In the genomic region with DNA sequence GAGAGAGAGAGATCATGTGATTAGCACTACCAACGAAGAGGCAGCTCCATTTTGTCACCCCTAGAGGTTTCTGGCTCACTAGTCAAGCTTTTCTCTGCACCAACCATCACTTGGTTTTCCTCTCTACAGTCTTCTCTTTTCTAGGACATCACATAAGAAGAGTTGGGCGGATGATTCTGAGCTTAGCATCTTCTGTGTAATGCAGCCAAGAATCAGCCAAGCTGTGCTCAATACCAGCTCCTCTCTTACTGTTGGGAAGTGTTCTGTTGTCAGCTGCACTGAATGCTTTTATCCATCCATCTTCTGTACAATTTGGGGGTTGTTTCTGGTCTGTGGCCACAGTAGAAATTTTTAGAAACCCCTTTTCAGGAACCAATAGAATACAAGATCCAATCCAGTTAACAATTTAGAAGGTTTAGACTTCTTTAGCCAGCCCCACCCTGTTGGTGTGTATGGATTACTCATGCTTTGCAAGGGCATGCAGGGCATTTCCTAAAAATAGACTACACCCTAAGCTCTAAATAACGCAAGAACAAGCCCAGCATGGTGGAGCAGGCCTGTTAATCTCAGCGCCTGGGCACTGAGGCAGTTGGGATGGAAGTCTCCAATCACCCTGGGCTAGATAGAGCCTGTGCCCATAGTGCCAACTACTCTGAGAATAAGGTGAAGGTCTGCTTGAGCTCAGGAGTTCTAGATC, we compare ENCODE assay signal across 25 mouse cellular contexts. TPM values are rescaled to one million over a fixed set of nuclear protein-coding genes. Genes with fewer than 3 reads are reported as not detected.
DNase-seq lines count a peak whose midpoint lies in the region; ATAC-seq and TF ChIP-seq lines count a peak whose summit lies in the region.
"Had no signal": no experiment of that assay in that cellular context is flagged by ENCODE, and none has a peak within 500 bp of the region (broad histone marks: within the 10 kb centered on the region; RNA-seq: fewer than 3 reads in every experiment).

No protein-coding gene starts in this region.

- intact Hi-C loops in heart, postnatal 14 days (cut with DNase I) = no loop called here
- intact Hi-C loops in left cerebral cortex, adult 2 months (cut with DNase I) = no loop called here
- intact Hi-C loops in left cerebral cortex, postnatal 36 days (cut with DNase I) = no loop called here

- ATAC-seq in midbrain, embryonic 14.5 days (ENCODE audit: low FRiP score, low TSS enrichment) = no peak
- ATAC-seq: activated CD4-positive, CD25-positive, alpha-beta regulatory T cell, adult 4 months; forebrain, embryonic 13.5 days; intestine, postnatal 0 days; midbrain, embryonic 13.5 days had no signal

- peaks cover 14% of the 10 kb centered on the region for H3K27me3 ChIP-seq in midbrain, embryonic 14.5 days (ENCODE audit: control insufficient read depth, insufficient read depth, low read length)

- no peak overlapping the region for H3K9ac ChIP-seq in midbrain, embryonic 14.5 days (replicated peaks; ENCODE audit: low read length)
- H3K9ac ChIP-seq: embryonic facial prominence, embryonic 15.5 days; forebrain, embryonic 13.5 days; heart, embryonic 13.5 days; hindbrain, embryonic 14.5 days; liver, embryonic 14.5 days; midbrain, embryonic 13.5 days had no signal

- H3K4me1 ChIP-seq in midbrain, embryonic 14.5 days (ENCODE audit: control insufficient read depth, insufficient read depth, low read length) = no peaks in the 10 kb centered on the region

- H3K9me3 ChIP-seq in midbrain, embryonic 14.5 days (ENCODE audit: control insufficient read depth, low read length) = no peaks in the 10 kb centered on the region
- H3K9me3 ChIP-seq: embryonic facial prominence, embryonic 10.5 days; embryonic facial prominence, embryonic 15.5 days; forebrain, embryonic 13.5 days; heart, embryonic 13.5 days; midbrain, embryonic 13.5 days had no signal

- H3K4me2 ChIP-seq in midbrain, embryonic 14.5 days (ENCODE audit: low read length) = no peak overlapping the region
- H3K4me2 ChIP-seq: embryonic facial prominence, embryonic 15.5 days; forebrain, embryonic 13.5 days; heart, embryonic 13.5 days; hindbrain, embryonic 14.5 days; midbrain, embryonic 13.5 days had no signal

- no peak overlapping the region for H3K4me3 ChIP-seq in left cerebral cortex, adult 2 months
- H3K4me3 ChIP-seq in midbrain, embryonic 14.5 days (replicated peaks; ENCODE audit: low read depth, low read length) = no peak overlapping the region
- H3K4me3 ChIP-seq: embryonic facial prominence, embryonic 10.5 days; embryonic facial prominence, embryonic 15.5 days; forebrain, embryonic 13.5 days; heart, embryonic 13.5 days; midbrain, embryonic 13.5 days had no signal

- peak overlapping the region; percentile 76 for H3K27ac ChIP-seq in left cerebral cortex, adult 2 months
- H3K27ac ChIP-seq in midbrain, embryonic 14.5 days (replicated peaks; ENCODE audit: low read depth, low read length) = no peak overlapping the region
- H3K27ac ChIP-seq: embryonic facial prominence, embryonic 10.5 days; embryonic facial prominence, embryonic 15.5 days; forebrain, embryonic 13.5 days; heart, embryonic 13.5 days; hindbrain, embryonic 14.5 days; liver, embryonic 14.5 days; macrophage; midbrain, embryonic 13.5 days; stomach, postnatal 0 days had no signal

- TF ChIP-seq CTCF in left cerebral cortex, adult 2 months (IDR thresholded peaks at IDR 0.05) = no peak

- no peaks in the 10 kb centered on the region for H3K36me3 ChIP-seq in midbrain, embryonic 14.5 days (ENCODE audit: control insufficient read depth, insufficient read depth, low read length)
- H3K36me3 ChIP-seq: embryonic facial prominence, embryonic 10.5 days; embryonic facial prominence, embryonic 15.5 days; heart, embryonic 13.5 days; midbrain, embryonic 13.5 days had no signal

- DNase-seq in heart, adult 18-20 months = peak; percentile 15 to 24
- DNase-seq in heart, postnatal 14 days = no peak
- DNase-seq in left cerebral cortex, adult 2 months (ENCODE audit: extremely low spot score in 1 of 2, low spot score in 2 of 2) = no peak
- DNase-seq in left cerebral cortex, postnatal 36 days (ENCODE audit: low spot score in 2 of 2) = no peak
- DNase-seq in NIH3T3 (ENCODE audit: low read depth) = peak; percentile 62
- DNase-seq in telencephalon, adult 2 months (ENCODE audit: low read depth, low spot score) = peak; percentile 76
- DNase-seq in midbrain, embryonic 14.5 days = no peak
- DNase-seq: adrenal gland, adult 2 months; cerebellum, adult 2 months; liver; lung, adult 2 months had no signal

- WGBS in midbrain, embryonic 14.5 days = 81% methylated on average over 4 of the region's 4 CpGs

RNA-seq across cellular contexts. Expression of a gene that starts 3.2 kb away (rescaled TPM):
- total RNA-seq in heart, adult 18-20 months (2021) = under 1 TPM; 0.20 to 0.23 TPM
- total RNA-seq in heart, postnatal 14 days (2021) = under 1 TPM; 0.12 to 0.19 TPM
- 100 to 1,000 TPM; 208 to 213 TPM for total RNA-seq in left cerebral cortex, adult 2 months (2021)
- 100 to 1,000 TPM; 208 to 212 TPM for total RNA-seq in left cerebral cortex, postnatal 36 days (2021)
- 2.1 and 3.8 TPM in 2 replicates for polyA plus RNA-seq in midbrain, embryonic 14.5 days (2014; fragmentation: Nextera tagmentation; extraction: Ambion mirVana)
- total RNA-seq: granulocyte monocyte progenitor cell, adult 5-6 weeks; megakaryocyte-erythroid progenitor cell, adult 5-6 weeks had no signal
- polyA plus RNA-seq: limb, embryonic 11.5 days had no signal

Comparison
In these comparisons a context has a peak if more than half of its experiments do, and no peak if none do; other contexts are left out.
1. DNase-seq: peak in heart, adult 18-20 months (2 of 2), NIH3T3 (single experiment) and telencephalon, adult 2 months (single experiment); none in heart, postnatal 14 days (0 of 2), left cerebral cortex, adult 2 months (0 of 2), left cerebral cortex, postnatal 36 days (0 of 2) and midbrain, embryonic 14.5 days (single experiment).
2. RNA of a gene that starts 3.2 kb away (total RNA-seq): 208 to 213 TPM in left cerebral cortex, adult 2 months and 208 to 212 TPM in left cerebral cortex, postnatal 36 days; 0.20 to 0.23 TPM in heart, adult 18-20 months and 0.12 to 0.19 TPM in heart, postnatal 14 days; every median in the first group is over 100 times any median in the second.